7 mouse cellular contexts compared by ENCODE assay signal in genomic region chr16:92158461-92159091, GRCm38 (mm10).
DNase-seq lines count a peak whose midpoint lies in the region; ATAC-seq and TF ChIP-seq lines count a peak whose summit lies in the region.

No protein-coding gene starts in this region.

- peak overlapping the region; percentile 59 for H3K9ac ChIP-seq in forebrain, embryonic 11.5 days (ENCODE audit: low read length)
- peak overlapping the region; percentile 72 for H3K9ac ChIP-seq in heart, embryonic 16.5 days (ENCODE audit: low read length)

- peak; percentile 94 for ATAC-seq in cerebellum, adult (ENCODE audit: insufficient number of reproducible peaks, low FRiP score, low TSS enrichment)
- peak; percentile 94 for ATAC-seq in forebrain, embryonic 11.5 days (replicated peaks; ENCODE audit: low FRiP score)
- ATAC-seq in heart, embryonic 16.5 days (replicated peaks; ENCODE audit: extremely low read depth, insufficient read depth, low FRiP score): peak; percentile 96

- peak overlapping the region; percentile 40 for H3K4me3 ChIP-seq in forebrain, embryonic 11.5 days (ENCODE audit: low read depth, low read length)
- H3K4me3 ChIP-seq in heart, embryonic 16.5 days (ENCODE audit: low read length): peak overlapping the region; percentile 56
- no peak overlapping the region for H3K4me3 ChIP-seq in myocyte

- 6% methylated on average over 29 of the region's 30 CpGs for WGBS in forebrain, embryonic 11.5 days
- WGBS in heart, embryonic 16.5 days: 3% methylated on average over 29 of the region's 30 CpGs

- no peaks in the 10 kb centered on the region for H3K79me2 ChIP-seq in myocyte (ENCODE audit: control insufficient read depth, insufficient read depth)

- H3ac ChIP-seq in myocyte (ENCODE audit: control insufficient read depth, insufficient read length): no peak overlapping the region

- TF ChIP-seq POLR2A in myocyte (IDR thresholded peaks at IDR 0.05; ENCODE audit: insufficient read length, low read depth): no peak

- H3K27ac ChIP-seq in forebrain, embryonic 11.5 days (ENCODE audit: low read depth, low read length): no peak overlapping the region
- H3K27ac ChIP-seq in heart, embryonic 16.5 days (ENCODE audit: low read length): peak overlapping the region; percentile 72

- H3K9me3 ChIP-seq in forebrain, embryonic 11.5 days (ENCODE audit: control insufficient read depth, low read length): no peaks in the 10 kb centered on the region
- H3K9me3 ChIP-seq in heart, embryonic 16.5 days (replicated peaks; ENCODE audit: control insufficient read depth, low read length): no peaks in the 10 kb centered on the region

- peak; percentile 87 for DNase-seq in forebrain, embryonic 11.5 days (ENCODE audit: low spot score)
- peak; percentile 89 for DNase-seq in kidney, postnatal 14 days
- DNase-seq in liver: peak; percentile 71
- DNase-seq in testis, postnatal 10 days (ENCODE audit: low spot score): peak; percentile 65

- H3K27me3 ChIP-seq in forebrain, embryonic 11.5 days (ENCODE audit: control insufficient read depth, insufficient read depth, low read length): no peaks in the 10 kb centered on the region
- no peaks in the 10 kb centered on the region for H3K27me3 ChIP-seq in heart, embryonic 16.5 days (ENCODE audit: control insufficient read depth, insufficient read depth, low read length)
- no peaks in the 10 kb centered on the region for H3K27me3 ChIP-seq in myocyte (ENCODE audit: control insufficient read depth, insufficient read depth, insufficient read length)

- no peaks in the 10 kb centered on the region for H3K36me3 ChIP-seq in forebrain, embryonic 11.5 days (ENCODE audit: control insufficient read depth, insufficient read depth, low read length)
- no peaks in the 10 kb centered on the region for H3K36me3 ChIP-seq in heart, embryonic 16.5 days (ENCODE audit: control insufficient read depth, insufficient read depth)
- no peaks in the 10 kb centered on the region for H3K36me3 ChIP-seq in myocyte (ENCODE audit: control insufficient read depth, insufficient read depth)

- H3K4me1 ChIP-seq in forebrain, embryonic 11.5 days (replicated peaks; ENCODE audit: control insufficient read depth, insufficient read depth, low read length): peaks cover 12% of the 10 kb centered on the region; the same call in 1 of the 2 replicates
- H3K4me1 ChIP-seq in heart, embryonic 16.5 days (ENCODE audit: control insufficient read depth, insufficient read depth, low read length): peaks cover 7% of the 10 kb centered on the region

- peak overlapping the region; percentile 88 for H3K4me2 ChIP-seq in forebrain, embryonic 11.5 days (ENCODE audit: low read depth, low read length, severe bottlenecking)
- peak overlapping the region; percentile 94 for H3K4me2 ChIP-seq in heart, embryonic 16.5 days (ENCODE audit: low read depth, low read length)
- peak overlapping the region; percentile 42 for H3K4me2 ChIP-seq in myocyte (ENCODE audit: low read depth)

TF ChIP-seq in myocyte, 11 proteins besides CTCF, POLR2A, EP300 and RAD21:
- no peak for TF ChIP-seq MAX (IDR thresholded peaks at IDR 0.05; ENCODE audit: low read depth)
- no peak for TF ChIP-seq TCF3 (IDR thresholded peaks at IDR 0.05; ENCODE audit: insufficient read length, low read depth)
- TF ChIP-seq REST (IDR thresholded peaks at IDR 0.05; ENCODE audit: insufficient read depth, insufficient read length): no peak
- TF ChIP-seq SRF (IDR thresholded peaks at IDR 0.05; ENCODE audit: control insufficient read depth, insufficient read length, low read depth): no peak
- TF ChIP-seq MYOD1 (IDR thresholded peaks at IDR 0.05; ENCODE audit: control insufficient read depth in 1 of 3, insufficient read length in 2 of 3, low read depth in 2 of 3): no peak
- no peak for TF ChIP-seq POLR2AphosphoS2 (IDR thresholded peaks at IDR 0.05; ENCODE audit: insufficient read length, low read depth)
- no peak for TF ChIP-seq E2F4 (IDR thresholded peaks at IDR 0.05; ENCODE audit: insufficient read depth)
- no peak for TF ChIP-seq USF1 (IDR thresholded peaks at IDR 0.05; ENCODE audit: low read depth)
- no peak for TF ChIP-seq CEBPB (IDR thresholded peaks at IDR 0.05; ENCODE audit: insufficient read depth, poor library complexity, severe bottlenecking)
- TF ChIP-seq TCF12 (IDR thresholded peaks at IDR 0.05; ENCODE audit: insufficient read depth, poor library complexity, severe bottlenecking): no peak
- TF ChIP-seq MYOG (IDR thresholded peaks at IDR 0.05; ENCODE audit: control insufficient read depth in 1 of 3, insufficient read depth in 1 of 3, insufficient read length in 2 of 3, low read depth in 2 of 3): no peak

Comparison
In these comparisons a context has a peak if more than half of its experiments do, and no peak if none do; other contexts are left out.
1. H3K4me2 ChIP-seq: peak in every context shown above with its lines; median percentile 94 in heart, embryonic 16.5 days; 88 in forebrain, embryonic 11.5 days; 42 in myocyte.